Mouse (Mus musculus) heart, embryonic 16.5 days (tissue): Measurements from ENCODE around the gene Mybphl. TPM values are rescaled to one million over a fixed set of nuclear protein-coding genes. Genes with fewer than 3 reads are reported as not detected.

ENCODE experiments used
- ATAC-seq: fragments of 200-750 bp; cut with Nextera tagmentation; replicated peaks from 2 replicates; pipeline ENCODE4 v1.8.0; 2017; ENCODE audit warnings: moderate number of reproducible peaks; ENCODE audit not compliant: insufficient read depth, low FRiP score; ENCODE audit errors: extremely low read depth
- H3K27ac ChIP-seq: fragments of 300-500 bp; sonication (generic); 2 replicates; pipeline ENCODE4 v1.5.1; 2014; ENCODE audit warnings: mild to moderate bottlenecking, low read length, control low read depth, moderate library complexity
- H3K27me3 ChIP-seq: fragments of 300-500 bp; sonication (generic); 2 replicates; pipeline ENCODE4 v1.6.1; 2014; ENCODE audit warnings: low read length, mixed read lengths; ENCODE audit not compliant: control insufficient read depth, insufficient read depth
- H3K36me3 ChIP-seq: fragments of 300-500 bp; sonication (generic); 2 replicates; pipeline ENCODE4 v1.6.1; 2014; ENCODE audit not compliant: control insufficient read depth, insufficient read depth
- H3K4me1 ChIP-seq: fragments of 300-500 bp; sonication (generic); 2 replicates; pipeline ENCODE4 v1.6.1; 2014; ENCODE audit warnings: low read length, mixed read lengths; ENCODE audit not compliant: control insufficient read depth, insufficient read depth
- H3K4me2 ChIP-seq: fragments of 300-500 bp; sonication (generic); 2 replicates; pipeline ENCODE4 v1.6.1; 2014; ENCODE audit warnings: low read depth, mild to moderate bottlenecking, control low read depth, low read length
- H3K4me3 ChIP-seq: fragments of 300-500 bp; sonication (generic); 2 replicates; pipeline ENCODE4 v1.5.1; 2014; ENCODE audit warnings: mild to moderate bottlenecking, control low read depth, low read length
- H3K9ac ChIP-seq: fragments of 300-500 bp; sonication (generic); 2 replicates; pipeline ENCODE4 v1.6.1; 2014; ENCODE audit warnings: low read length, control low read depth
- H3K9me3 ChIP-seq: fragments of 300-500 bp; sonication (generic); replicated peaks from 2 replicates; pipeline ENCODE4 v1.6.1; 2016; ENCODE audit warnings: low read length; ENCODE audit not compliant: control insufficient read depth
- WGBS: fragments of 180-500 bp; shearing (Covaris S2); extraction: QIAGEN DNeasy Blood & Tissue Kit; methylation state at CpG from one replicate; pipeline ENCODE4 v1.1.7; 2014; 5-methylcytosine and 5-hydroxymethylcytosine counted together
- polyA plus RNA-seq: library from polyadenylated mRNA; unstranded; fragments of >200 nt; fragmentation: Nextera tagmentation; extraction: Ambion mirVana; gene quantifications from 2 replicates; pipeline ENCODE4 v1.2.1, GENCODE M21; 2015

The Mybphl gene
- 47.6 and 84.1 TPM in 2 replicates for polyA plus RNA-seq

- H3K4me2 ChIP-seq, result peak within 1 kb of the TSS; percentile 0; the same call in 1 of the 2 replicates
- peak within 1 kb of the TSS; percentile 52 for H3K27ac ChIP-seq
- ATAC-seq, result peak; percentile 71
These were observed at the start of gene Mybphl for GRCm38 (mm10) chr3:108364270-108364995. Gene Mybphl (plus strand): TSS chr3:108364911.

GRCm38 (mm10) chr3:108318517-108318916 is 46.2 kb upstream of the Mybphl start:
- H3K36me3 ChIP-seq, result no peaks in the 10 kb centered on the region
- peaks cover 10% of the 10 kb centered on the region for H3K4me1 ChIP-seq
- WGBS, result 58% methylated on average over 2 of the region's 2 CpGs
- no peak for ATAC-seq
- no peak overlapping the region for H3K4me3 ChIP-seq
- no peak overlapping the region for H3K4me2 ChIP-seq
- H3K27me3 ChIP-seq, result no peaks in the 10 kb centered on the region
- no peak overlapping the region for H3K27ac ChIP-seq
- H3K9me3 ChIP-seq, result no peaks in the 10 kb centered on the region
- H3K9ac ChIP-seq, result no peak overlapping the region

More at GRCm38 (mm10) chr3:108364270-108364995, at the start of gene Mybphl:
- Histone ChIP-seq H3K4me3 (peak within 1 kb of the TSS; percentile 26; the same call in 1 of the 2 replicates), H3K9me3 (no peaks in the 10 kb centered on the region), H3K36me3 (no peaks in the 10 kb centered on the region), H3K27me3 (no peaks in the 10 kb centered on the region), H3K4me1 (peaks cover 24% of the 10 kb centered on the region), H3K9ac (peak within 1 kb of the TSS; percentile 50)
- WGBS, result 40% methylated on average over 9 of the region's 9 CpGs

- WGBS, result 61% methylated on average over 4 of the region's 4 CpGs
- H3K27ac ChIP-seq, result no peak overlapping the region
- H3K36me3 ChIP-seq, result 0 out of 2 replicates have a peak, but pooled peaks cover 3% of the 10 kb centered on the region
- H3K4me3 ChIP-seq, result no peak overlapping the region
- no peak for ATAC-seq
- no peaks in the 10 kb centered on the region for H3K27me3 ChIP-seq
- peaks cover 5% of the 10 kb centered on the region for H3K4me1 ChIP-seq
- no peak overlapping the region for H3K4me2 ChIP-seq
- H3K9ac ChIP-seq, result no peak overlapping the region
- H3K9me3 ChIP-seq, result no peaks in the 10 kb centered on the region
These were observed 43.0 kb upstream of the Mybphl start for GRCm38 (mm10) chr3:108321671-108322070.

- Histone ChIP-seq H3K4me2 (no peak overlapping the region), H3K27ac (no peak overlapping the region), H3K9ac (no peak overlapping the region), H3K27me3 (no peaks in the 10 kb centered on the region), H3K9me3 (no peaks in the 10 kb centered on the region), H3K4me3 (no peak overlapping the region), H3K36me3 (0 out of 2 replicates have a peak, but pooled peaks cover 3% of the 10 kb centered on the region), H3K4me1 (peaks cover 5% of the 10 kb centered on the region)
- no peak for ATAC-seq
- 67% methylated on average over 4 of the region's 4 CpGs for WGBS
These were observed 42.6 kb upstream of the Mybphl start for GRCm38 (mm10) chr3:108322136-108322535.

- Histone ChIP-seq H3K27ac (no peak overlapping the region), H3K4me3 (no peak overlapping the region), H3K9me3 (no peaks in the 10 kb centered on the region), H3K9ac (no peak overlapping the region), H3K4me2 (no peak overlapping the region), H3K4me1 (peaks cover 13% of the 10 kb centered on the region), H3K36me3 (0 out of 2 replicates have a peak, but pooled peaks cover 3% of the 10 kb centered on the region), H3K27me3 (no peaks in the 10 kb centered on the region)
- WGBS, result 96% methylated on average over 3 of the region's 3 CpGs
- no peak for ATAC-seq
These were observed 41.7 kb upstream of the Mybphl start for GRCm38 (mm10) chr3:108322962-108323361.

- Histone ChIP-seq H3K9me3 (no peaks in the 10 kb centered on the region), H3K4me2 (no peak overlapping the region), H3K27me3 (no peaks in the 10 kb centered on the region), H3K9ac (no peak overlapping the region), H3K4me1 (peaks cover 19% of the 10 kb centered on the region), H3K36me3 (0 out of 2 replicates have a peak, but pooled peaks cover 3% of the 10 kb centered on the region), H3K27ac (no peak overlapping the region), H3K4me3 (no peak overlapping the region)
- 76% methylated on average over 4 of the region's 4 CpGs for WGBS
- ATAC-seq, result no peak
These were observed 39.9 kb upstream of the Mybphl start for GRCm38 (mm10) chr3:108324837-108325236.

GRCm38 (mm10) chr3:108325521-108325920 is 39.2 kb upstream of the Mybphl start:
- no peak for ATAC-seq
- 0 out of 2 replicates have a peak, but pooled peaks cover 3% of the 10 kb centered on the region for H3K36me3 ChIP-seq
- peaks cover 18% of the 10 kb centered on the region for H3K4me1 ChIP-seq
- H3K9ac ChIP-seq, result no peak overlapping the region
- no peak overlapping the region for H3K27ac ChIP-seq
- no peak overlapping the region for H3K4me3 ChIP-seq
- no peak overlapping the region for H3K4me2 ChIP-seq
- WGBS, result 88% methylated on average over 9 of the region's 9 CpGs
- H3K9me3 ChIP-seq, result no peaks in the 10 kb centered on the region
- no peaks in the 10 kb centered on the region for H3K27me3 ChIP-seq

GRCm38 (mm10) chr3:108327275-108327674 is 37.4 kb upstream of the Mybphl start:
- Histone ChIP-seq H3K4me2 (no peak overlapping the region), H3K27ac (no peak overlapping the region; the same call in 1 of the 2 replicates), H3K4me1 (peaks cover 18% of the 10 kb centered on the region), H3K36me3 (peaks cover 8% of the 10 kb centered on the region), H3K9me3 (no peaks in the 10 kb centered on the region), H3K4me3 (no peak overlapping the region), H3K27me3 (no peaks in the 10 kb centered on the region), H3K9ac (no peak overlapping the region)
- WGBS, result 73% methylated on average over 8 of the region's 8 CpGs
- ATAC-seq, result no peak

- 51% methylated on average over 3 of the region's 3 CpGs for WGBS
- Histone ChIP-seq H3K4me1 (peaks cover 18% of the 10 kb centered on the region), H3K4me2 (peak overlapping the region; percentile 51), H3K27ac (peak overlapping the region; percentile 89), H3K9me3 (no peaks in the 10 kb centered on the region), H3K4me3 (no peak overlapping the region; the same call in 1 of the 2 replicates), H3K27me3 (no peaks in the 10 kb centered on the region), H3K36me3 (peaks cover 15% of the 10 kb centered on the region), H3K9ac (peak overlapping the region; percentile 57)
- peak; percentile 57; the same call in 1 of the 2 replicates for ATAC-seq
These were observed 36.8 kb upstream of the Mybphl start for GRCm38 (mm10) chr3:108327916-108328315.
